Mouse (Mus musculus) intestine, postnatal 0 days (tissue): ENCODE measurements at regions not wholly inside any gene's neighbourhood (a gene's known extent, or its start where the extent isn't known, plus 50 kb on each side); places are given as distances from the start of the nearest gene placed in this dataset.

Source experiments
- ATAC-seq: fragments of 200-750 bp; cut with Nextera tagmentation; 2 replicates; pipeline ENCODE4 v1.8.0; 2017; ENCODE audit warnings: mild to moderate bottlenecking, moderate TSS enrichment, moderate library complexity
- H3K27ac ChIP-seq: fragments of 300-500 bp; sonication (generic); 2 replicates; pipeline ENCODE4 v1.5.1; 2014; ENCODE audit warnings: mild to moderate bottlenecking, low read depth, low read length, moderate library complexity
- H3K27me3 ChIP-seq: fragments of 300-500 bp; sonication (generic); replicated peaks from 2 replicates; pipeline ENCODE4 v1.6.1; 2014; ENCODE audit warnings: low read length, mixed read lengths; ENCODE audit not compliant: control insufficient read depth, insufficient read depth
- H3K36me3 ChIP-seq: fragments of 300-500 bp; sonication (generic); 2 replicates; pipeline ENCODE4 v1.6.1; 2014; ENCODE audit warnings: mild to moderate bottlenecking, moderate library complexity; ENCODE audit not compliant: control insufficient read depth, insufficient read depth
- H3K4me1 ChIP-seq: fragments of 300-500 bp; sonication (generic); replicated peaks from 2 replicates; pipeline ENCODE4 v1.6.1; 2014; ENCODE audit warnings: antibody characterized with exemption, low read length, mixed read lengths; ENCODE audit not compliant: control insufficient read depth, insufficient read depth
- H3K4me2 ChIP-seq: fragments of 300-500 bp; sonication (generic); replicated peaks from 2 replicates; pipeline ENCODE4 v1.6.1; 2014; ENCODE audit warnings: low read depth, mild to moderate bottlenecking, moderate library complexity
- H3K4me3 ChIP-seq: fragments of 300-500 bp; sonication (generic); 2 replicates; pipeline ENCODE4 v1.5.1; 2014; ENCODE audit warnings: low read depth, low read length
- H3K9ac ChIP-seq: fragments of 300-500 bp; sonication (generic); 2 replicates; pipeline ENCODE4 v1.6.1; 2014; ENCODE audit warnings: mild to moderate bottlenecking, low read depth, low read length
- H3K9me3 ChIP-seq: fragments of 300-500 bp; sonication (generic); 2 replicates; pipeline ENCODE4 v1.6.1; 2016; ENCODE audit warnings: mixed run types; ENCODE audit not compliant: control insufficient read depth
- CTCF ChIP-seq: sonication (generic); IDR thresholded peaks from 2 replicates; pipeline ENCODE4 v1.5.1; 2016; ENCODE audit warnings: low read depth, mild to moderate bottlenecking, control low read depth, antibody characterized with exemption, moderate library complexity
- WGBS: fragments of 180-500 bp; shearing (Covaris S2); extraction: QIAGEN DNeasy Blood & Tissue Kit; methylation state at CpG from one replicate; pipeline ENCODE4 v1.1.7; 2014; 5-methylcytosine and 5-hydroxymethylcytosine counted together

DNA sequence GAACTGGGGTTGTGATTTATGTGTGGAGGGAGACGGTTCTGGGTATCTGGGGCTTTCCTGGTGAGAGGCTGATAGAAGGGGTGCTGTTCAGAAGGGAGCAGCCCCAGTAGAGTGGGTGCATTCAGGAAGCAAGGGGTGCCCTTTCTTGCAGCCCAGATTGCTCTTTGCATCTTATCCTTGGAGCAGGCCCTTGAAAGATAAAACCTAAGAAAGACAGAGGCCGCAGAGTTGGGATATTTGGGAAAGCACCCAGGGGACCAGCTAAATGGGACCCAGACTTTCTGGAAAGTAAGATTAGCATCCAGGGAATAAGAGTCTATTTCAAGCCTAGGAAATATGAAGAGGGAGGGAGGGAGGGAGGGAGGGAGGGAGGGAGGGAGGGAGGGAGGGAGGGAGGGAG lies 512.2 kb upstream of the Mki67 start:
- H3K4me1 ChIP-seq, result no peaks in the 10 kb centered on the region
- no peak overlapping the region for H3K4me3 ChIP-seq
- WGBS, result 81% methylated on average over 2 of the region's 2 CpGs
- H3K4me2 ChIP-seq, result no peak overlapping the region
- ATAC-seq, result no peak
- no peaks in the 10 kb centered on the region for H3K27me3 ChIP-seq
- no peak overlapping the region for H3K9ac ChIP-seq
- no peak overlapping the region for H3K27ac ChIP-seq
- H3K9me3 ChIP-seq, result no peaks in the 10 kb centered on the region
- no peaks in the 10 kb centered on the region for H3K36me3 ChIP-seq
- no peak for TF ChIP-seq CTCF

DNA sequence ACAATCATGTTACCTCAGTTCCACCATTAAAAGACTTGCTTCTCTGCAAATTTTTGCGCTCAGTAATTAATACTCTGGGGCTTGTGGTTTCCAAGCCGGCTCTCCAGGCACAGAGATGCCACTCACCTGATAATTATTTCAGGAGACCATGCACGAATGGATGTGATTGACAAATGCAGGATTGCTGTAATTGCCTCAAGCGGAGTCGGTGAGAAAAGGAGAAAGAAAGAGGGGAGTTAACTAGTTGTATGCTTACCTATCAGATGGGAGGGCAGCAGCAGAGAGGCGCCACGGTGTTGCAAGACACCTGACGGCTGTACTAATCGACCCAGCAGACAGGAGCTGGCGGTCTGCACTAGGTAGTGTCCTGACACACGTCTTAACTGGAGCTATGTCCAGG lies 513.4 kb upstream of the Mki67 start:
- no peak overlapping the region for H3K4me2 ChIP-seq
- no peak overlapping the region for H3K27ac ChIP-seq
- no peaks in the 10 kb centered on the region for H3K36me3 ChIP-seq
- 71% methylated on average over 11 of the region's 11 CpGs for WGBS
- no peaks in the 10 kb centered on the region for H3K9me3 ChIP-seq
- no peaks in the 10 kb centered on the region for H3K27me3 ChIP-seq
- H3K9ac ChIP-seq, result no peak overlapping the region
- H3K4me1 ChIP-seq, result no peaks in the 10 kb centered on the region
- no peak for TF ChIP-seq CTCF
- no peak overlapping the region for H3K4me3 ChIP-seq
- no peak for ATAC-seq

DNA sequence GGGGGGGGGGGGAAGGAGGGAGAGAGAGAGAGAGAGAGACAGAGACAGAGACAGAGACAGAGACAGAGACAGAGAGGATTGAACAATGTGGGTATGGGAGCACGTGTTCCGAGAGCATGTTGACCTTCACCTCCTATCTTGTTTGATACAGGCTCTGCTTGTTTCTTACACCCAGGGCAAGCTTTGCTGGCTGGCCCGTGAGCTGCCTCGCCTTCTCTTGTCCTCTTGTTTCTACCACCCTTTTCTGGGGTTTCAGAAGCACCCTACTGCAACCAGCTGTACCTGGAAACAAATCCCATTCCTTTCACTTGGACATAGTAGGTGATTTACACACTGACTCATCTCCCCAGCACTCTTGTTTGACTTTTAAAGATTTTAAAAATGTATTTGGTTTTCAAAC lies 516.0 kb upstream of the Mki67 start:
- no peak for TF ChIP-seq CTCF
- 48% methylated on average over 4 of the region's 4 CpGs for WGBS
- no peaks in the 10 kb centered on the region for H3K27me3 ChIP-seq
- H3K9me3 ChIP-seq, result no peaks in the 10 kb centered on the region
- no peak overlapping the region for H3K9ac ChIP-seq
- H3K4me1 ChIP-seq, result no peaks in the 10 kb centered on the region
- no peaks in the 10 kb centered on the region for H3K36me3 ChIP-seq
- no peak overlapping the region for H3K27ac ChIP-seq
- no peak overlapping the region for H3K4me3 ChIP-seq
- ATAC-seq, result no peak
- H3K4me2 ChIP-seq, result no peak overlapping the region

DNA sequence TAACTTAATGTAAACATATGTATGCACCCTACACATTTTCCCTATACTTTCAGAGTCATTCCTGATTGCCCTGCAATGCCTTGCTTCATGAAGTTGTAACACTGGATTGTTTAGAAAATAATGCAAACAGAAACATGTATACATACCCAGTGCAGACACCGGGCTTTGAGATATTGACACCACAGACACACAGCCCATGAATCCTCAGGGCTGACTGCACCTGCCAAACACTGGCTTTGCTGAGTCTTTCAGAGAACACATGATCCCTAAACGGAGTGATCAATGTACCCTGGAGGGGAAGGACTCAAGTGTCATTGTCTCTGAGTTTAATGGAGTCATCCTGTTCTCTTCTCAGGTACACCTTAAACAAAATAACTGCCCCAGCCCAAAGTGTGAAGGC lies 519.4 kb upstream of the Mki67 start:
- H3K27ac ChIP-seq, result no peak overlapping the region
- ATAC-seq, result no peak
- H3K36me3 ChIP-seq, result no peaks in the 10 kb centered on the region
- no peak overlapping the region for H3K9ac ChIP-seq
- H3K4me1 ChIP-seq, result no peaks in the 10 kb centered on the region
- TF ChIP-seq CTCF, result no peak
- H3K4me3 ChIP-seq, result no peak overlapping the region
- H3K27me3 ChIP-seq, result no peaks in the 10 kb centered on the region
- no peaks in the 10 kb centered on the region for H3K9me3 ChIP-seq
- H3K4me2 ChIP-seq, result no peak overlapping the region
- WGBS, result 53% methylated on average over 2 of the region's 2 CpGs

DNA sequence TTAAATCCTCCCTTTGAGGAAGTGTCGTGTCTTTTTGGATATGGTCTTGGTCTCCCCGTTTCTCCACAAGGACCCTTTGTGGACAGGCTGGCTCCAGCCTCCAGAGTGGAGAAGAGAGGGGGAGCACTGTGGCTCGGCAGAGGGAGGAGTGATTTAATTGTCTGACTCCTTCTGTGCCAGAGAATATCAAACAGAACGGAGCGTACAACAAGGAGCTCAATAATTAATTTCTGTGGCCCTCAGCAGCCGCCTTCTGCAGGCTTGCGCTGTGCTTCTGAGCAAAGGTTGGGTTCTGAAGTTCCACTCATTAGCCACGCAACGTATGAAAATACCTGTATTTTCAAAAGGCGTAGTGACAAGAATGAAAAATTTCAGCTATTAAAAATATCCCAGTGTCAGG lies 520.2 kb upstream of the Mki67 start:
- Histone ChIP-seq H3K36me3 (no peaks in the 10 kb centered on the region), H3K4me1 (no peaks in the 10 kb centered on the region), H3K9me3 (no peaks in the 10 kb centered on the region), H3K27ac (no peak overlapping the region), H3K9ac (no peak overlapping the region), H3K4me3 (no peak overlapping the region), H3K4me2 (no peak overlapping the region), H3K27me3 (no peaks in the 10 kb centered on the region)
- TF ChIP-seq CTCF, result no peak
- 66% methylated on average over 10 of the region's 10 CpGs for WGBS
- ATAC-seq, result no peak

DNA sequence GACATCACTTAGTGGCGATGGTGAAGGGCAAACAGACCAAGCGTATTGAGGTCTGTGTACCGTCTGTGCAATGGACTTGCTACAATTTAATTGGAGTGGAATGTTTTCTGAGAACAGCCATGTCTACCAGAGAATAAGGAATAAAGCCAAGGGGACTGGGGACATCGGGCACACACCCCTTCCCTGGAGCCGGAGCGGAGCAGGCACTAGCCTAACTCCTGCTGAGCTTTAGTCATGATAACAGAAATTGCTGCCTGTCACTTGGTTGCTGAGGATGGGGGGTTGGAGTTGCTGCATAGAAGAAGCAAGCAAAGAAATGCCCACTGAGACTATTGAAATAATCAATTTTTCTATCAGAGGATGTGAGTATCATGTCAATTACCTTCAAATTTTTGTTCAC lies 549.5 kb upstream of the Mki67 start:
- Histone ChIP-seq H3K27me3 (no peaks in the 10 kb centered on the region), H3K9ac (no peak overlapping the region), H3K9me3 (no peaks in the 10 kb centered on the region), H3K36me3 (no peaks in the 10 kb centered on the region), H3K4me3 (no peak overlapping the region), H3K4me1 (no peaks in the 10 kb centered on the region), H3K27ac (no peak overlapping the region), H3K4me2 (no peak overlapping the region)
- no peak for TF ChIP-seq CTCF
- no peak for ATAC-seq
- WGBS, result 75% methylated on average over 6 of the region's 6 CpGs

DNA sequence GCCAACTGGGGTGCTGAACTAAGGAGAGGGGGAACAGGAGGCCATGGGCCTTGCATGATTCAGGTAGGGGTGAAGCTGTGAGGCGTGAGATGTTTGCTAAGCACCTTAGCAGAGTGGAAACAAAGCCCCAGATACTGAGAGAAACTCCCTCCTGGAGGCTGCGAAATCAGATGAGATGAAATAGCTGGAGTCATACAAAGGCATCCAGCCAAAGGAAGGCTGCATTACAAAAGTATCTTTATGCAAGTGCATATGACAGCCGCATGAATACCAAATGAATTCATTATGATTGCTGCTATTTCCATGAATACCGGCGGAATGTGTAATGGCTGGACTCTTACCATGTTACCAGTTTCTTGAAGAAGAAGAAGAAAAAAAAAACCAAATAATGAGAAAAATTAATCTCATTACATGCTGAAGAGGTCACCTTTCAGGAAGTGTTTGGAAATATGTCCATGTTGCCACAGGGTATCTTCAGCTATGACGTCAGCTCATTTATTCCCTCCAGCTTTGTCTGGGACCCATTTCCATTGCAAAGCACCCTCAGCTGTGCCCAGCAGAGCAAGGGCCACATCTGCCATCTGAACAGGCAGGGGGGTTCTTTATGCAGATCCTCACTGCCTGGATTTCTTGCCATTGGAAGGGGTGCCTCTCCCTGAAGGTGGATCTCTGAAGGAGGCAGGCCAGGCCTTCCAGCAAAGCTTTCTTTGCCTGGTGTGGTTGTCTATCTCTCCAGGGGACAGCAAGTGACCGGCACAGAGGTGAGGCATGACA lies 551.7 kb upstream of the Mki67 start:
- no peaks in the 10 kb centered on the region for H3K36me3 ChIP-seq
- H3K9ac ChIP-seq, result no peak overlapping the region
- H3K4me1 ChIP-seq, result no peaks in the 10 kb centered on the region
- no peaks in the 10 kb centered on the region for H3K27me3 ChIP-seq
- WGBS, result 72% methylated on average over 7 of the region's 7 CpGs
- no peak overlapping the region for H3K4me3 ChIP-seq
- no peak overlapping the region for H3K4me2 ChIP-seq
- H3K27ac ChIP-seq, result no peak overlapping the region
- ATAC-seq, result no peak
- TF ChIP-seq CTCF, result no peak
- no peaks in the 10 kb centered on the region for H3K9me3 ChIP-seq
